Mouse (Mus musculus): Measurements from ENCODE around the gene Entpd6.

The Entpd6 gene

GRCm38 (mm10) chr2:150787234-150787771 lies 38.5 kb downstream of the Entpd6 start:
- DNase-seq = no peak

GRCm38 (mm10) chr2:150788768-150789550 lies 40.1 kb downstream of the Entpd6 start:
- DNase-seq = peak; percentile 84

- DNase-seq = no peak
These were observed 44.5 kb downstream of the Entpd6 start for GRCm38 (mm10) chr2:150793320-150793719.

GRCm38 (mm10) chr2:150798084-150798483 lies 49.2 kb downstream of the Entpd6 start:
- no peak for DNase-seq

- no peak for DNase-seq
These were observed 51.8 kb downstream of the Entpd6 start for GRCm38 (mm10) chr2:150800616-150801015.

- DNase-seq = no peak
These were observed 54.2 kb downstream of the Entpd6 start for GRCm38 (mm10) chr2:150803035-150803434.

GRCm38 (mm10) chr2:150808381-150808780 lies 59.5 kb downstream of the Entpd6 start:
- no peak for DNase-seq

- no peak for DNase-seq
These were observed 60.0 kb downstream of the Entpd6 start for GRCm38 (mm10) chr2:150808812-150809211.

- DNase-seq = no peak
These were observed 61.8 kb downstream of the Entpd6 start for GRCm38 (mm10) chr2:150810603-150811002.

- DNase-seq = no peak
These were observed 64.0 kb downstream of the Entpd6 start for GRCm38 (mm10) chr2:150812816-150813215.

- DNase-seq = no peak
These were observed 68.0 kb downstream of the Entpd6 start for GRCm38 (mm10) chr2:150816676-150817402.

- no peak for DNase-seq
These were observed 69.9 kb downstream of the Entpd6 start for GRCm38 (mm10) chr2:150818742-150819141.

- peak; percentile 73 for DNase-seq
These were observed 71.9 kb downstream of the Entpd6 start for GRCm38 (mm10) chr2:150820720-150821119.
